Mouse (Mus musculus) CD8-positive naive resting alpha-beta T cell, adult 2 months (primary cell): Measurements from ENCODE around the gene Vmn1r178.
"Not testable (repeated sequence)": the region's sequence is repeated elsewhere in the genome, so short reads cannot be mapped to it uniquely, and the experiment has no call there.

ENCODE experiments used
- DNase-seq, 2 experiments: peaks; one replicate each; pipeline ENCODE4 v3.0.0; 2022; ENCODE audit warnings: low read depth in 2 of 2, low spot score in 2 of 2

Gene Vmn1r178

DNA sequence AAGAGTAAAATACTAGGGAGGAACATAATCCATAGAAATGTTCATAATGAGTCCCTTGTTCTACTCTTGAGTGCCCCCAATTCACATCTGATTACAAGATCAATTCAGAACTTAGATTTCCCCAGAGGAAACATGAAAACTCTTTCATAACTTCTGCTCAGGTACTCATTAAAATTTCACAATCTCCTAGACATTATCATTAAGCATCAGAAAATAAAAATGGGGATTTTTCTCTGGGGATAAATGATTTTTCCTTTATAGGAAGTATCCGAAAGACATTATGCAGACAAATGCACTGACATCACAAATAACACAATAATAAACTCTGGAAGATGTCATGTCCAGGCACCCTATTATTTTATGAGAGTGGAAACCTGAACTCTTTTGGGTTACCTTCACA is at the start of gene Vmn1r178:
Gene Vmn1r178, plus strand, starts transcription at position 301 of the 400 bp plus-strand sequence.
- DNase-seq, result no peak

DNA sequence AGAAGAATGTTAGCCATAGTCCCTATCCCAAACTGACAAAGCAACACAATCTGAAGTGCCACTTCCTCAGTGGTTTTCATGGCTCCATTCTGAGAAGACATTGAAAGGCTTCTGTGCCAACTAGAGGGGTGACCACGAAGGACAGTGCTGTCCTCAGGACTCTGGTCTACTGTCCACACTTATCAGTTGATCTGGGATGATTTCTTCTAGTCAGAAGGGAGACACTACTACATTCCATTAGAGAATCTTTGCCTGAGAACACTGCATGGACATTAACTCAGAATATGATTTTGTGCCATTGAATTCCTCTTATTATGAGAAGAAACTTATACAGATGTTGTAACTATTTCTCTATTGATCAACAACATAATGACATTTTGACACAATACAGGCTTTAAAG is 25.5 kb upstream of the Vmn1r178 start, which contains the start of gene Vmn1r177:
Gene Vmn1r177, minus strand, starts transcription at position 101 of the 400 bp plus-strand sequence.
- not testable (repeated sequence) for DNase-seq

DNA sequence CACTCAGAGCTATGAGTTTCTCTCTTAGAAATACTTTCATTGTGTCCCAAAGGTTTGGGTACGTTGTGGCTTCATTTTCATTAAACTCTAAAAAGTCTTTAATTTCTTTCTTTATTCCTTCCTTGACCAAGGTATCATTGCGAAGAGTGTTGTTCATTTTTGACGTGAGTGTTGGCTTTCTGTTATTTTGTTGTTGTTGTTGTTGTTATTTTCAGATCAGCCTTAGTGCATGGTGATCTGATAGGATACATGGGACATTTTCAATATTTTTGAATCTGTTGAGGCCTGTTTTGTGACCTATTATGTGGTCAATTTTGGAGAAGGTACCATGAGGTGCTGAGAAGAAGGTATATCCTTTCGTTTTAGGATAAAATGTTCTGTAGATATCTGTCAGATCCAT is 14.9 kb upstream of the Vmn1r178 start:
- not testable (repeated sequence) for DNase-seq

DNA sequence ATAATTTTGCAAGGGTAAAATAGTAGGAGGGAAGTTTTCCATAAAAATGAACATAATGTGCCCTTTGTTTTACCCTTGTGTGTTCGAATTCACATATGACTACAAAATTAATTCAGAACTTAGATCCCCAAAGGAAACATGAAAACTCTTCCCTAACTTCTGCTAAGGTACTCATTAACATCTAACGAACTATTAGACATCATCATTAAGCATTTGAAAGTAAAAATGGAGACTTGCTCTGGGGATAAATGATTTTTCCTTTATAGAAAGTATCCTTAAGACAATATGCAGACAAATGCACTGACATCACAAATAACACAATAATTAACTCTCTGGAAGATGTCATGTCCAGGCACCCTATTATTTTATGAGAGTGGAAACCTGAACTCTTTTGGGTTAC is 34.9 kb downstream of the Vmn1r178 start, which contains the start of gene Vmn1r179:
Gene Vmn1r179, plus strand, starts transcription at position 301 of the 400 bp plus-strand sequence.
- no peak for DNase-seq
